Mouse (Mus musculus) ES-Bruce4 (cell line): Measurements from ENCODE around the gene Cep250.

ENCODE experiments used
- CTCF ChIP-seq: IDR thresholded peaks from one replicate; pipeline ENCODE4 v1.8.1; 2011; ENCODE audit warnings: low read depth, low read length
- POLR2A ChIP-seq: IDR thresholded peaks from one replicate; pipeline ENCODE4 v1.8.1; 2011; ENCODE audit warnings: low read length; ENCODE audit not compliant: insufficient read depth

GRCm38 (mm10) chr2:155947390-155948002 lies 8.8 kb upstream of the Cep250 start:
- TF ChIP-seq POLR2A (no peak), CTCF (no peak)
